Mouse (Mus musculus) small intestine, adult 2 months (tissue): Measurements from ENCODE around the gene Fndc3a. TPM values are rescaled to one million over a fixed set of nuclear protein-coding genes. Genes with fewer than 3 reads are reported as not detected.
A peak's percentile ranks its signal among the peaks of the same experiment; 100 is the strongest.

Source experiments
- H3K27ac ChIP-seq: fragments of 200-500 bp; 2 replicates; pipeline ENCODE4 v1.5.1; 2012; ENCODE audit warnings: low read depth, low read length, control low read depth, inconsistent platforms; ENCODE audit not compliant: insufficient read depth
- H3K27me3 ChIP-seq: fragments of 200-500 bp; 2 replicates; pipeline ENCODE4 v1.6.1; 2012; ENCODE audit warnings: mild to moderate bottlenecking, moderate library complexity, low read length, inconsistent platforms; ENCODE audit not compliant: control insufficient read depth, insufficient read depth
- H3K36me3 ChIP-seq: fragments of 200-500 bp; 2 replicates; pipeline ENCODE4 v1.6.1; 2012; ENCODE audit warnings: mild to moderate bottlenecking, low read length, control low read depth, inconsistent platforms; ENCODE audit not compliant: control insufficient read depth, insufficient read depth
- H3K4me1 ChIP-seq: fragments of 200-500 bp; 2 replicates; pipeline ENCODE4 v1.6.1; 2012; ENCODE audit warnings: low read length, inconsistent platforms, mixed read lengths; ENCODE audit not compliant: control insufficient read depth, insufficient read depth, insufficient read length
- H3K4me3 ChIP-seq: fragments of 200-500 bp; 2 replicates; pipeline ENCODE4 v1.5.1; 2012; ENCODE audit warnings: low read depth, mild to moderate bottlenecking, control low read depth, inconsistent platforms, low read length, moderate library complexity
- CTCF ChIP-seq: fragments of 200-500 bp; IDR thresholded peaks from 2 replicates; pipeline ENCODE4 v1.5.1; 2012; ENCODE audit warnings: low read depth, mild to moderate bottlenecking, control low read depth, inconsistent platforms, low read length, moderate library complexity, mixed read lengths; ENCODE audit not compliant: insufficient replicate concordance, insufficient read length; ENCODE audit errors: extremely low read depth
- POLR2A ChIP-seq: fragments of 200-500 bp; IDR thresholded peaks from 2 replicates; pipeline ENCODE4 v1.6.1; 2012; ENCODE audit warnings: low read depth, mild to moderate bottlenecking, control low read depth, inconsistent platforms, low read length, moderate library complexity
- WGBS: fragments of 180-500 bp; shearing (Covaris S2); methylation state at CpG from one replicate; pipeline ENCODE4 v1.1.7; 2018; 5-methylcytosine and 5-hydroxymethylcytosine counted together
- polyA plus RNA-seq: library from polyadenylated mRNA; depleted of rRNA; stranded (reverse); fragments of >200 nt; gene quantifications from 2 replicates; pipeline ENCODE4 v1.2.3, GENCODE M21; 2012

The Fndc3a gene
- polyA plus RNA-seq, 1 experiment = 29.2 TPM

DNA sequence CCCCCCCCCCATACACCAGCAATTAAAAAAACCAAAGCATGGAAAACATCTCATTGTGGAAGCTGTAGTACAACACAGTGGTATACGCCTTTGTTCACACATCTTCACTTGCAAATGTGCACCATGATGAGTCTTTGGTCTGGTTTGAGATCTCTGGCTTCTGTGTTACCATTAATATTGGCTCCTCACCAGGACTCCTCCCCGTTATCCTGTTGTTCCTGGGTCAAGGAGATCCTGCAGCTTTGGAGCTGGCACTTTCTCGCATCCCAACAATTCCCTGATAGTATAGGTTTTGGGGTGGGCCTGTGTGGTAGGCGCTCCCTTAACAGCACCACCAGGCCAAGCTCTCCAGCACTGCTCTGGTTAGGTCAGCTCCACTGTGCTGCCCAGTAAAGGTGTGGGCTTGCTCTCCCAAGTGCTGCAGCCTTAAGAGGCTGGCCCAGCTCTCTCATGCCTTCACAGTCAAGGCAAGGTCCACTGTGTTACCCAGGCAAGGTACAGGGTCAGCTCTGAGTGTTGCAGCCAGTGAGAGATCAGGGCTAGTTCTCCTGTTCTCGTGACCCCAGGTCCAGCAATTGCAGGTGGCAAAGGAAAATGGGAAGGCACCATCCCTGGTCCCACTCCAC lies 173.3 kb downstream of the Fndc3a start:
- peaks cover 14% of the 10 kb centered on the region for H3K4me1 ChIP-seq
- H3K36me3 ChIP-seq = peaks cover 27% of the 10 kb centered on the region
- H3K27me3 ChIP-seq = peaks cover 15% of the 10 kb centered on the region
- no peak overlapping the region for H3K4me3 ChIP-seq
- TF ChIP-seq CTCF = no peak
- no peak for TF ChIP-seq POLR2A
- WGBS = 88% methylated on average over 5 of the region's 5 CpGs
- no peak overlapping the region for H3K27ac ChIP-seq

DNA sequence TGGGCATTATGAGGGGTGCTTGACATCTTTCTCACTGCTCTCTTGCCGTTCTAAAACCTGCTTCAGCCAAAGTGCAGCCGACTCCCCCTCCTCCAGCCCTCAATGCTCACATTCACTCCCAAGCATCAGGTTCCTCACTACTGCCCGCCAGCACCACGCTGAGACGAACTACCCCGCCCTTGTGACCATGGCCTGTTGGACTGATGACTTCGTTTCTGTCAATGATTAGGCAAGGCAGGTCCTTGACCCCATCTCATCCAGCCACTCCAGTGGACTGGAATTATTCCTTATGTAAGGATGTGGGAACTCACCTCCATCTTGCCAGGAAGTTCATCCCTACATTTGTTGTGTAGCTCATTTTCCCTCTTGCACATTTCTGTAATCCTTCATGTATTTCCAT lies 175.9 kb downstream of the Fndc3a start:
- 42% methylated on average over 7 of the region's 7 CpGs for WGBS
- H3K27ac ChIP-seq = no peak overlapping the region
- H3K27me3 ChIP-seq = peaks cover 21% of the 10 kb centered on the region
- TF ChIP-seq CTCF (no peak), POLR2A (no peak)
- H3K36me3 ChIP-seq = 0 out of 2 replicates have a peak, but pooled peaks cover 7% of the 10 kb centered on the region
- peaks cover 14% of the 10 kb centered on the region for H3K4me1 ChIP-seq
- H3K4me3 ChIP-seq = no peak overlapping the region

DNA sequence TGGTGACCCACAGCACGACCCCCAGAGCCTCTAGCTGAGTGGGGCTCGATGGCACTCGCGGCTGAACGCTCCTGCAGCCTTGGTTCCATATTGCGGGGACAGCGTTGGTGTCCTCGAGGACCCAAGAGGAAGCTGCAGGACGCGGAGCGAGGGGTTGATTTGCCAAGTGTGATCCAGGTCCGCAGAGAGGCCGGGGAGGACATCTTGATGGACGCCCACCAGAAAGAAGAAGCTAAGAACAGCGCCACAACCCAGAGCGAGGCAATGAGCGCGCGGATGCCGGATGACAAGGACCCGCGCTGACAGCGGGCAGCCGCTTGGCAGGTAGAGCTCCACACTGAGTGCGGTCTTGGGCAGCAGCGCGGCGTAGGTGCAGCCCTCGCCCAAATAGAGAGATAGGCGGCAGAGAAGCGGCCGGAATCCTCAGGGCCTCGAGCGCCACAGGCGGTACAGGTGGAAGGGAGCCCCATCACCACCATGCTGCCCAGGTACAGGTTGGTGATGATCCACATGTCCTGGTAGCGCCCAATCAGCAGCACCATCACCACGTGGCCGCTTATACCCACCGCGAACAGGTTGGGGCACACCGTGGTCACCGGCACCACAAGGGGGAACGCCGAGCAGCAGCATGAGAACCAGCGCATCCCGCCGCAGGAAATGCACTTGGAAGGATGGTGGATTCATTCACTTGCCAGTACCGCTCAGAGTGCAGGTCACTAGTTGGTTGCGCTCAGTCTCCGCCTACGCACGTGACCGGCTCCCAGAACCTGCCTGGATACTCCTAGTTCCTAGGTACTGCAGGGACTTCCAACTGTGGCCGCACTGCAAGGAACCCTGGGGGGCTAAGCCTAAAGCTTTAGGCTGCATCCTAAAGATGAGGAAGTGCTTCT lies 177.5 kb downstream of the Fndc3a start:
- Histone ChIP-seq H3K36me3 (0 out of 2 replicates have a peak, but pooled peaks cover 4% of the 10 kb centered on the region), H3K4me1 (peaks cover 14% of the 10 kb centered on the region), H3K4me3 (peak overlapping the region; percentile 60), H3K27me3 (peaks cover 21% of the 10 kb centered on the region), H3K27ac (no peak overlapping the region)
- TF ChIP-seq CTCF (no peak), POLR2A (no peak)
- 3% methylated on average over 54 of the region's 54 CpGs for WGBS

DNA sequence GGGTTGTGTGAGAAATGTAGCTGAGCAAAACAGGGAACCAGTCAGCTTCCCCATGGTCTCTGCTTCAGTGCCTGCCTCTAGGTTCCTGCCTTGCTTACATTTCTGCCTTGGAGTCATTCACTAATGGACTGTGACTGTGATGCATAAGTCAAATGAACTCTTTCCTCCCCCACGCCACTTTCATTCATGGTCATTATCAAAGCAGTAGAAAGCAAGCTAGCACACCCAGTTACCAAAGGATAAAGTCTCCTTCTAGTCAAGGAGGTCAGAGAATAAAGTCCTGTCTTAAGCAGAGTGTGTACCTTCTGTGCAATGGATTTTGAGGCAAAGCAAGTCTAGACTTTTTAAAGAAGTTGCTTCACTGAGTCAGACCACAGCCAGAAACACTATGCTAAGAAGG lies 182.7 kb downstream of the Fndc3a start:
- no peak for TF ChIP-seq POLR2A
- TF ChIP-seq CTCF = no peak
- 31% methylated on average over 1 of the region's 1 CpGs for WGBS

DNA sequence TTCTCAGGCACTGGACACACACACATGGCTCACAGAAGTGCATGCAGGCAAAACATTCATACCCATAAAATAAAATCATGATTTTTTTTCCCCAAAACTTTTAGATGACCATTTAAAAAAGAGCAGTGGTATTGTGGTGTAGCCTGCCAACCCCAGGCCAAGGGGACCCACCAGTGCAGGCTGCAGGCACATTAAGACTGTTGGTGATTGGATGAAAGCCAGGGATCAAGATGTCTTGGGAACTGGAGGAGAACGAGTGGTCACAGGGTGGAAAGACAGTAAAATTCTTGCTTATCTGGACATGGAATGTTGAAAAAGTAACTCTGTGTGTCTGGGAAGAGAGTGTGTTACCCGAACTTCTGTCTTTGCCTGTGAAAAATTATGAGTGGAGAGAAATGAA lies 190.2 kb downstream of the Fndc3a start:
- Histone ChIP-seq H3K36me3 (no peaks in the 10 kb centered on the region), H3K4me1 (no peaks in the 10 kb centered on the region), H3K27ac (no peak overlapping the region), H3K27me3 (no peaks in the 10 kb centered on the region), H3K4me3 (no peak overlapping the region)
- WGBS = 36% methylated on average over 2 of the region's 2 CpGs
- TF ChIP-seq CTCF = no peak
- no peak for TF ChIP-seq POLR2A

More for the DNA sequence above, 182.7 kb downstream of the Fndc3a start:
- Histone ChIP-seq H3K27me3 (peaks cover 12% of the 10 kb centered on the region), H3K36me3 (no peaks in the 10 kb centered on the region), H3K4me3 (no peak overlapping the region), H3K4me1 (peaks cover 1% of the 10 kb centered on the region), H3K27ac (no peak overlapping the region)

DNA sequence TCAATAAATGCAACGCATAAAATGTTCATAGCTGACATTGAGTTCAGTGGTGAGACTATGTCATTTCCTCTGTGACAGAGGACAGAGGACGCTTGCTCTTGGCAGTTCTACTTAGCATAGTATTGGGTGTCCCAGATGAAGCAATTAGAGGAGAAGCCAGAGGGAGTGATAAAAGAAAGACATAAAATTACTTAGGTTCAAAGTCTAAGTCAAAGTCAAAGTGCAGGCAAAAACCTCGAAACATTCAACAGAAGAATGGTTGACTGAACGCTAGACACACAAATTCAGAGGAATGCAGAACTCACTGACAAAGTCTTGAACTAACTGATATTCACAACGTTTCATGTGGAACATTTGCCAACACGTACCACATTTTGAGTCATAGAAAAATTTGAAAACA lies 191.0 kb downstream of the Fndc3a start:
- Histone ChIP-seq H3K27me3 (no peaks in the 10 kb centered on the region), H3K36me3 (no peaks in the 10 kb centered on the region), H3K27ac (no peak overlapping the region), H3K4me3 (no peak overlapping the region), H3K4me1 (no peaks in the 10 kb centered on the region)
- TF ChIP-seq CTCF (no peak), POLR2A (no peak)
- 48% methylated on average over 6 of the region's 6 CpGs for WGBS

DNA sequence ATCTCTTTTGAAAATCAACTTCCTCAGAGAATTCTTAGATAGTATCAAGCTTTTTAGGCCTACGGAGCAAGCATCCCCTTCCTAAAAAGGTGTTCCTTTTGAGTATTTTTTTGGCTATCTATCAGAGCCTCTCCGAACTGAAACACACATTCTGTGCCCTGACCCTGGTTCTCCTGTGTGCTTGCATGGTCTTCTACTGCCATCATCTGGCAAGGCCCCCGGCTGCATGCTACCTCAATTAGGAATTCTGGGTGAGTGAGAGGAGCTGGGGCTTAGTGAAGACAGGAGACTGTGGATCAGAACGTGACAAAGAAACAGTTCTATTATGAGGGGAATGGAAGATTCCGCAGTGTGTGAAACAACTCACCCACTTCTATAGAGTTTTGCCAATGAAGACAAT lies 193.4 kb downstream of the Fndc3a start:
- H3K4me1 ChIP-seq = no peaks in the 10 kb centered on the region
- WGBS = 24% methylated on average over 5 of the region's 5 CpGs

More for the DNA sequence above, 193.4 kb downstream of the Fndc3a start:
- H3K27ac ChIP-seq = no peak overlapping the region
- TF ChIP-seq POLR2A (no peak), CTCF (peak; percentile 37; the same call in 1 of the 2 replicates)
- no peaks in the 10 kb centered on the region for H3K27me3 ChIP-seq
- no peaks in the 10 kb centered on the region for H3K36me3 ChIP-seq
- H3K4me3 ChIP-seq = no peak overlapping the region
